17 mouse cellular contexts compared by ENCODE assay signal in the genomic region with DNA sequence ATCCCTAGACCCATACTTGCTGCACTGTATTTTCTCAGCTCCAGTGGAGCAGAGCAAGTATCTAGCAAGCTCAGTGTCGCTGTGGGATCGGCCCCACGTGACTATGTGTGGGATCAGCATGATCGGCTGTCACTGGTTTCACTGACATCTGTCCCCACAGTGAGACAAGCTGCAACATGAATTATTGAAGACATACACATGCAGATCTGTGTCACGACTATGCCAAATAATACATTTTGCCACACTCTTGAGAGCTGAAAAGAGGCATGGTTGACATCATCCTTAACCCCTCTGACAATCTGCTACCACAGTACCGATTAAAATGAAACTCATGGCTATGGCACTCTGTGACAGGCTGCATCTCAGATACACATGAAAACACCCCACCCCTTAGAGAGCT. TPM values are rescaled to one million over a fixed set of nuclear protein-coding genes. Genes with fewer than 3 reads are reported as not detected.
DNase-seq lines count a peak whose midpoint lies in the region; ATAC-seq and TF ChIP-seq lines count a peak whose summit lies in the region.
"Had no signal": no experiment of that assay in that cellular context is flagged by ENCODE, and none has a peak within 500 bp of the region (broad histone marks: within the 10 kb centered on the region; RNA-seq: fewer than 3 reads in every experiment).

No protein-coding gene starts in this region.

- in situ Hi-C loops in CH12.LX (cut with MboI; ENCODE audit: low pct_ligation_motif_present, low pct_unique_long_range_greater_than_20kb, low sequenced_read_pairs): no loop called here

- no peak for TF ChIP-seq EP300 in CH12.LX (IDR thresholded peaks at IDR 0.05; ENCODE audit: low read length)

- no peaks in the 10 kb centered on the region for H3K27me3 ChIP-seq in CH12.LX (replicated peaks)
- H3K27me3 ChIP-seq in hindbrain, embryonic 15.5 days: no peaks in the 10 kb centered on the region
- H3K27me3 ChIP-seq in midbrain, embryonic 16.5 days (ENCODE audit: control insufficient read depth, insufficient read depth, low read depth, low read length): no peaks in the 10 kb centered on the region
- H3K27me3 ChIP-seq: embryonic facial prominence, embryonic 15.5 days; heart, embryonic 12.5 days; limb, embryonic 13.5 days; lung, embryonic 15.5 days had no signal

- intact Hi-C loops in gastrocnemius, postnatal 14 days (cut with DNase I; ENCODE audit: low total_unique reads): no loop called here

- no peak overlapping the region for H3K4me3 ChIP-seq in CH12.LX (replicated peaks in 1 of 3; ENCODE audit: low read depth in 2 of 3, low read length in 2 of 3, poor library complexity in 1 of 3)
- H3K4me3 ChIP-seq in hindbrain, embryonic 15.5 days: no peak overlapping the region
- H3K4me3 ChIP-seq in midbrain, embryonic 16.5 days (ENCODE audit: low read depth, low read length): no peak overlapping the region
- H3K4me3 ChIP-seq: embryonic facial prominence, embryonic 15.5 days; heart, embryonic 12.5 days; limb, embryonic 13.5 days; lung, embryonic 15.5 days had no signal

- dilution Hi-C loops in CH12.LX (cut with MboI; ENCODE audit: extremely low pct_ligation_motif_present, extremely low pct_unique_long_range_greater_than_20kb, low sequenced_read_pairs): no loop called here

- H3K9ac ChIP-seq in CH12.LX (ENCODE audit: insufficient read depth, low read depth): no peak overlapping the region
- H3K9ac ChIP-seq in hindbrain, embryonic 15.5 days: no peak overlapping the region
- H3K9ac ChIP-seq in midbrain, embryonic 16.5 days (ENCODE audit: low read depth, low read length): no peak overlapping the region
- H3K9ac ChIP-seq: embryonic facial prominence, embryonic 15.5 days; heart, embryonic 12.5 days; limb, embryonic 13.5 days; lung, embryonic 15.5 days had no signal

- no peaks in the 10 kb centered on the region for H3K79me2 ChIP-seq in CH12.LX (replicated peaks; ENCODE audit: control insufficient read depth, extremely low read depth, insufficient read depth, poor library complexity, severe bottlenecking)

- no peaks in the 10 kb centered on the region for H3K36me3 ChIP-seq in CH12.LX (replicated peaks in 1 of 2; ENCODE audit: control insufficient read depth in 1 of 2, insufficient read depth in 1 of 2, low read length in 1 of 2)
- H3K36me3 ChIP-seq in hindbrain, embryonic 15.5 days: no peaks in the 10 kb centered on the region
- H3K36me3 ChIP-seq in midbrain, embryonic 16.5 days (ENCODE audit: control insufficient read depth, insufficient read depth, low read length): no peaks in the 10 kb centered on the region
- H3K36me3 ChIP-seq: embryonic facial prominence, embryonic 15.5 days; heart, embryonic 12.5 days; limb, embryonic 13.5 days; lung, embryonic 15.5 days had no signal

- no peak for TF ChIP-seq RAD21 in CH12.LX (IDR thresholded peaks at IDR 0.05; ENCODE audit: low read depth, low read length)

- peak; percentile 79 for ATAC-seq in hindbrain, embryonic 15.5 days (ENCODE audit: low FRiP score, low read depth)
- ATAC-seq in midbrain, embryonic 16.5 days: peak; percentile 82

- no peak overlapping the region for H3K27ac ChIP-seq in CH12.LX (ENCODE audit: insufficient read depth, low read depth)
- H3K27ac ChIP-seq in hindbrain, embryonic 15.5 days (replicated peaks): 0 out of 2 replicates have a peak overlapping the region, but pooled peaks have one; percentile 11
- H3K27ac ChIP-seq in midbrain, embryonic 16.5 days (ENCODE audit: low read length): no peak overlapping the region
- H3K27ac ChIP-seq: embryonic facial prominence, embryonic 15.5 days; limb, embryonic 13.5 days; lung, embryonic 15.5 days; stomach, postnatal 0 days had no signal

- peaks cover 4 to 14% of the 10 kb centered on the region in 2 experiments; a peak in 3 of 4 replicates for H3K4me1 ChIP-seq in CH12.LX (ENCODE audit: control insufficient read depth in 1 of 2, insufficient read depth in 2 of 2)
- H3K4me1 ChIP-seq in hindbrain, embryonic 15.5 days (replicated peaks): peaks cover 5% of the 10 kb centered on the region; the same call in 1 of the 2 replicates
- no peaks in the 10 kb centered on the region; the same call in 1 of the 2 replicates for H3K4me1 ChIP-seq in midbrain, embryonic 16.5 days (ENCODE audit: control insufficient read depth, insufficient read depth, low read length)
- H3K4me1 ChIP-seq: embryonic facial prominence, embryonic 15.5 days; heart, embryonic 12.5 days; limb, embryonic 13.5 days; lung, embryonic 15.5 days had no signal

- WGBS in hindbrain, embryonic 15.5 days: 48% methylated on average over 6 of the region's 6 CpGs
- 34% methylated on average over 6 of the region's 6 CpGs for WGBS in midbrain, embryonic 16.5 days

- no peak for TF ChIP-seq POLR2A in CH12.LX (IDR thresholded peaks at IDR 0.05; ENCODE audit: low read depth, low read length)

- peak overlapping the region; percentile 34 for H3K4me2 ChIP-seq in CH12.LX (ENCODE audit: insufficient read depth, low read depth, poor library complexity, severe bottlenecking)
- H3K4me2 ChIP-seq in hindbrain, embryonic 15.5 days: no peak overlapping the region
- no peak overlapping the region for H3K4me2 ChIP-seq in midbrain, embryonic 16.5 days (ENCODE audit: low read length)
- H3K4me2 ChIP-seq: embryonic facial prominence, embryonic 15.5 days; heart, embryonic 12.5 days; limb, embryonic 13.5 days; lung, embryonic 15.5 days had no signal

- no peak for TF ChIP-seq CTCF in CH12.LX (conservative IDR thresholded peaks at IDR 0.05 in 1 of 2, IDR thresholded peaks at IDR 0.05 in 1 of 2; ENCODE audit: low read depth in 2 of 2, low read length in 2 of 2)

- peak; percentile 12 to 13 for DNase-seq in cerebellum, postnatal 36 days
- no peak for DNase-seq in cerebellum, adult 11 months
- DNase-seq in CH12.LX (ENCODE audit: extremely low read depth): no peak
- no peak for DNase-seq in spleen, postnatal 14 days (ENCODE audit: low spot score in 2 of 2)
- no peak for DNase-seq in gastrocnemius, postnatal 14 days
- DNase-seq in thymus, postnatal 4 days: no peak
- DNase-seq: B cell, adult 2 months; cerebellum, adult 2 months; kidney, postnatal 25 days had no signal

- no peaks in the 10 kb centered on the region for H3K9me3 ChIP-seq in CH12.LX (replicated peaks; ENCODE audit: low read length)
- H3K9me3 ChIP-seq in hindbrain, embryonic 15.5 days: no peaks in the 10 kb centered on the region
- H3K9me3 ChIP-seq in midbrain, embryonic 16.5 days (replicated peaks; ENCODE audit: control insufficient read depth, low read length, poor library complexity, severe bottlenecking): no peaks in the 10 kb centered on the region
- H3K9me3 ChIP-seq: embryonic facial prominence, embryonic 15.5 days; heart, embryonic 12.5 days; limb, embryonic 13.5 days; lung, embryonic 15.5 days had no signal

TF ChIP-seq in CH12.LX, 34 proteins besides CTCF, POLR2A, EP300 and RAD21:
- TF ChIP-seq ZMIZ1 (IDR thresholded peaks at IDR 0.05; ENCODE audit: low read depth, low read length) (no peak), MYC (IDR thresholded peaks at IDR 0.05; ENCODE audit: low read depth, low read length) (no peak), SIN3A (IDR thresholded peaks at IDR 0.05; ENCODE audit: low read length) (no peak), CHD1 (IDR thresholded peaks at IDR 0.05; ENCODE audit: low read depth, low read length) (no peak), ETS1 (conservative IDR thresholded peaks at IDR 0.05; ENCODE audit: low read depth, low read length) (no peak), E2F4 (IDR thresholded peaks at IDR 0.05; ENCODE audit: insufficient replicate concordance, low read depth, low read length) (no peak), MAX (IDR thresholded peaks at IDR 0.05; ENCODE audit: low read length) (0 out of 2 replicates have a peak, but pooled peaks have one; percentile 41), PAX5 (IDR thresholded peaks at IDR 0.05; ENCODE audit: low read length) (no peak), MAFK (IDR thresholded peaks at IDR 0.05; ENCODE audit: insufficient replicate concordance, low read length) (no peak), MXI1 (IDR thresholded peaks at IDR 0.05; ENCODE audit: low read depth, low read length) (no peak), ELF1 (IDR thresholded peaks at IDR 0.05; ENCODE audit: low read depth, low read length) (no peak), USF1 (IDR thresholded peaks at IDR 0.05; ENCODE audit: low read depth, low read length) (peak; percentile 49), SMC3 (IDR thresholded peaks at IDR 0.05; ENCODE audit: low read depth, low read length) (no peak), GABPA (IDR thresholded peaks at IDR 0.05; ENCODE audit: insufficient replicate concordance, low read depth, low read length) (no peak), NRF1 (IDR thresholded peaks at IDR 0.05; ENCODE audit: low read depth, low read length) (no peak), NELFE (IDR thresholded peaks at IDR 0.05; ENCODE audit: low read depth, low read length) (no peak), USF2 (conservative IDR thresholded peaks at IDR 0.05; ENCODE audit: low read depth, low read length) (peak; percentile 46), MAZ (IDR thresholded peaks at IDR 0.05; ENCODE audit: low read depth, low read length) (no peak), ZKSCAN1 (IDR thresholded peaks at IDR 0.05; ENCODE audit: borderline replicate concordance, low read depth, low read length) (no peak), ZC3H11A (IDR thresholded peaks at IDR 0.05; ENCODE audit: low read depth, low read length) (no peak), CHD2 (IDR thresholded peaks at IDR 0.05; ENCODE audit: low read length) (no peak)

RNA-seq across cellular contexts. Expression of gene Naa11, which starts 23.7 kb away (rescaled TPM):
- total RNA-seq in CH12.LX (2012; rRNA removed) (not detected in 2 replicates), CH12.LX (2014; rRNA removed) (not detected in 2 replicates)
- not detected in 2 replicates for polyA plus RNA-seq in CH12.LX (2012; ENCODE audit: insufficient read length, low read depth)
- not detected in 2 replicates for polyA plus RNA-seq in hindbrain, embryonic 15.5 days (2015; fragmentation: Nextera tagmentation; extraction: Ambion mirVana)
- 0.05 and 0.11 TPM in 2 replicates for polyA plus RNA-seq in midbrain, embryonic 16.5 days (2015; fragmentation: Nextera tagmentation; extraction: Ambion mirVana)
- total RNA-seq in gastrocnemius, postnatal 14 days (2021): not detected
- total RNA-seq: gastrocnemius, adult 18-20 months had no signal
- polyA plus RNA-seq: cerebellum, adult 2 months; embryonic facial prominence, embryonic 15.5 days; heart, embryonic 12.5 days; limb, embryonic 13.5 days; stomach, postnatal 0 days had no signal

RNA-seq across cellular contexts. Expression of gene Gk2, which starts 41.0 kb away (rescaled TPM):
- total RNA-seq in CH12.LX (2012; rRNA removed) (not detected in 2 replicates), CH12.LX (2014; rRNA removed) (not detected in 2 replicates)
- not detected in 2 replicates for polyA plus RNA-seq in CH12.LX (2012; ENCODE audit: insufficient read length, low read depth)
- polyA plus RNA-seq in hindbrain, embryonic 15.5 days (2015; fragmentation: Nextera tagmentation; extraction: Ambion mirVana): not detected in 2 replicates
- not detected in 2 replicates for polyA plus RNA-seq in midbrain, embryonic 16.5 days (2015; fragmentation: Nextera tagmentation; extraction: Ambion mirVana)
- not detected for total RNA-seq in gastrocnemius, postnatal 14 days (2021)
- total RNA-seq: gastrocnemius, adult 18-20 months had no signal
- polyA plus RNA-seq: cerebellum, adult 2 months; embryonic facial prominence, embryonic 15.5 days; heart, embryonic 12.5 days; limb, embryonic 13.5 days; lung, embryonic 15.5 days; stomach, postnatal 0 days had no signal

Comparison
In these comparisons a context has a peak if more than half of its experiments do, and no peak if none do; other contexts are left out.
1. DNase-seq: peak in cerebellum, postnatal 36 days (2 of 2); none in cerebellum, adult 11 months (single experiment), CH12.LX (single experiment), spleen, postnatal 14 days (0 of 2), gastrocnemius, postnatal 14 days (single experiment) and thymus, postnatal 4 days (single experiment).